Mouse (Mus musculus) heart, adult 2 months (tissue): ENCODE data around the gene Poc1a. TPM values are rescaled to one million over a fixed set of nuclear protein-coding genes. Genes with fewer than 3 reads are reported as not detected.

Source experiments
- DNase-seq, 2 experiments: peaks; one replicate each; pipeline ENCODE4 v3.0.0; 2021
- H3K27ac ChIP-seq: fragments of 200-600 bp; 2 replicates; pipeline ENCODE4 v1.8.1; 2022
- H3K27me3 ChIP-seq: fragments of 200-500 bp; 2 replicates; pipeline ENCODE4 v1.6.1; 2012; ENCODE audit warnings: mild to moderate bottlenecking, low read length, inconsistent platforms, mixed read lengths; ENCODE audit not compliant: control insufficient read depth, insufficient read depth
- H3K36me3 ChIP-seq: fragments of 200-500 bp; 2 replicates; pipeline ENCODE4 v1.6.1; 2012; ENCODE audit warnings: low read length, inconsistent platforms; ENCODE audit not compliant: control insufficient read depth, insufficient read depth
- H3K4me1 ChIP-seq: fragments of 200-500 bp; 2 replicates; pipeline ENCODE4 v1.6.1; 2011; ENCODE audit warnings: low read length; ENCODE audit not compliant: control insufficient read depth, insufficient read depth
- H3K4me3 ChIP-seq: fragments of 200-600 bp; 2 replicates; pipeline ENCODE4 v1.8.1; 2022
- H3K79me2 ChIP-seq: fragments of 200-500 bp; replicated peaks from 2 replicates; pipeline ENCODE4 v1.6.1; 2012; ENCODE audit warnings: mild to moderate bottlenecking, inconsistent platforms, low read length, moderate library complexity, mixed read lengths; ENCODE audit not compliant: control insufficient read depth, insufficient read depth
- H3K9ac ChIP-seq: fragments of 200-500 bp; 2 replicates; pipeline ENCODE4 v1.6.1; 2012; ENCODE audit warnings: low read depth, mild to moderate bottlenecking, control low read depth, inconsistent platforms, low read length, mixed read lengths
- CTCF ChIP-seq: fragments of 200-600 bp; IDR thresholded peaks from 2 replicates; pipeline ENCODE4 v1.8.1; 2022; ENCODE audit warnings: antibody characterized with exemption, mild to moderate bottlenecking, moderate library complexity
- EP300 ChIP-seq: fragments of 200-500 bp; IDR thresholded peaks from 2 replicates; pipeline ENCODE4 v1.6.1; 2011; ENCODE audit warnings: low read depth, low read length, control low read depth; ENCODE audit not compliant: insufficient read depth
- POLR2A ChIP-seq: fragments of 200-500 bp; IDR thresholded peaks from 2 replicates; pipeline ENCODE4 v1.6.1; 2011; ENCODE audit warnings: mild to moderate bottlenecking, low read depth, low read length, control low read depth; ENCODE audit not compliant: insufficient read depth
- WGBS: fragments of 180-500 bp; shearing (Covaris S2); methylation state at CpG from one replicate; pipeline ENCODE4 v1.1.7; 2018; 5-methylcytosine and 5-hydroxymethylcytosine counted together
- intact Hi-C: fragments of 180-260 bp; cut with DNase I; formaldehyde crosslinking; loops from one replicate; pipeline ENCODE4 v1.15.1; 2025
- polyA plus RNA-seq: library from polyadenylated mRNA; depleted of rRNA; stranded (reverse); fragments of >200 nt; gene quantifications from 2 replicates; pipeline ENCODE4 v1.2.3, GENCODE M21; 2012
- total RNA-seq, 2 experiments: library from RNA; stranded (reverse); gene quantifications; 2 replicates each; pipeline ENCODE4 v1.2.3; 2021

Gene Poc1a
- total and polyA plus RNA-seq, 3 experiments: 3.2 to 6.2 (median 4.0) TPM

GRCm38 (mm10) chr9:106273276-106273675, 7.6 kb upstream of the Poc1a start:
- Histone ChIP-seq H3K9ac (no peak overlapping the region), H3K27ac (no peak overlapping the region), H3K79me2 (no peaks in the 10 kb centered on the region), H3K4me1 (no peaks in the 10 kb centered on the region), H3K36me3 (no peaks in the 10 kb centered on the region), H3K27me3 (no peaks in the 10 kb centered on the region), H3K4me3 (no peak overlapping the region)
- TF ChIP-seq CTCF: no peak
- no peak for TF ChIP-seq POLR2A
- no peak for TF ChIP-seq EP300
- intact Hi-C loops: no loop called here
- 91% methylated on average over 12 of the region's 12 CpGs for WGBS
- DNase-seq: no peak

DNA sequence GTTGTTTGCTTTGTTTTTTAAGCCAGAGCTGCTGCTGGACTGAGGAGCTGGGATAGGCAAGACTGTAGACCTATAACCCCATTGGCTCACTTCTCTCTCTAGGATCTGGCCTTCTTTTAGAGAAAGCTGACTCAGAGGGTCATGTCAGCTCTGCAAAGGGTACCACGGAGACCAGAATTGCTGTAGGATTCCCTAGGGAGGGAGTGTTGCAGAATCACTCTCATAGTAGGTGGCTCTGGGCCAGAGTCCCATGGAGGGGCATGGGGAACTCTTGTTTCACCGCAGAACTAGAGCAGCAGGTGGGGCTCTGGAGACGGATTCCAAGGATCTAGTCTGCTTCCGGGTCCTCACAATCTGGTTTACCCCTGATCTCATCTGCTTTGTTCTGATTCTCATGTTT, 7.1 kb upstream of the Poc1a start:
- no peak overlapping the region for H3K9ac ChIP-seq
- H3K4me1 ChIP-seq: no peaks in the 10 kb centered on the region
- H3K79me2 ChIP-seq: no peaks in the 10 kb centered on the region
- intact Hi-C loops: no loop called here
- no peaks in the 10 kb centered on the region for H3K36me3 ChIP-seq
- no peak for TF ChIP-seq CTCF
- no peak for TF ChIP-seq POLR2A
- no peak for TF ChIP-seq EP300
- no peak overlapping the region for H3K4me3 ChIP-seq
- WGBS: 48% methylated on average over 4 of the region's 4 CpGs
- H3K27ac ChIP-seq: no peak overlapping the region
- no peaks in the 10 kb centered on the region for H3K27me3 ChIP-seq
- DNase-seq: no peak

GRCm38 (mm10) chr9:106274652-106275180, 6.1 kb upstream of the Poc1a start:
- no peak for TF ChIP-seq POLR2A
- TF ChIP-seq EP300: no peak
- no peak for TF ChIP-seq CTCF
- DNase-seq: no peak
- Histone ChIP-seq H3K4me1 (no peaks in the 10 kb centered on the region), H3K79me2 (no peaks in the 10 kb centered on the region), H3K9ac (no peak overlapping the region), H3K27me3 (no peaks in the 10 kb centered on the region), H3K4me3 (no peak overlapping the region), H3K27ac (no peak overlapping the region), H3K36me3 (no peaks in the 10 kb centered on the region)
- WGBS: 45% methylated on average over 8 of the region's 8 CpGs
- intact Hi-C loops: loop anchor here (5.0 kb wide), 1 partner anchor 62 kb away; no protein-coding TSS in a partner anchor

GRCm38 (mm10) chr9:106275806-106276205, 5.1 kb upstream of the Poc1a start:
- TF ChIP-seq EP300 (no peak), CTCF (no peak), POLR2A (no peak)
- no peak for DNase-seq
- no peak overlapping the region for H3K27ac ChIP-seq
- 48% methylated on average over 1 of the region's 1 CpGs for WGBS
- no peaks in the 10 kb centered on the region for H3K27me3 ChIP-seq
- no peaks in the 10 kb centered on the region for H3K79me2 ChIP-seq
- H3K4me1 ChIP-seq: peaks cover 2% of the 10 kb centered on the region; the same call in 1 of the 2 replicates
- H3K36me3 ChIP-seq: no peaks in the 10 kb centered on the region
- H3K4me3 ChIP-seq: no peak overlapping the region
- no peak overlapping the region for H3K9ac ChIP-seq
- intact Hi-C loops: loop anchor here (5.0 kb wide), 1 partner anchor 64 kb away; no protein-coding TSS in a partner anchor

DNA sequence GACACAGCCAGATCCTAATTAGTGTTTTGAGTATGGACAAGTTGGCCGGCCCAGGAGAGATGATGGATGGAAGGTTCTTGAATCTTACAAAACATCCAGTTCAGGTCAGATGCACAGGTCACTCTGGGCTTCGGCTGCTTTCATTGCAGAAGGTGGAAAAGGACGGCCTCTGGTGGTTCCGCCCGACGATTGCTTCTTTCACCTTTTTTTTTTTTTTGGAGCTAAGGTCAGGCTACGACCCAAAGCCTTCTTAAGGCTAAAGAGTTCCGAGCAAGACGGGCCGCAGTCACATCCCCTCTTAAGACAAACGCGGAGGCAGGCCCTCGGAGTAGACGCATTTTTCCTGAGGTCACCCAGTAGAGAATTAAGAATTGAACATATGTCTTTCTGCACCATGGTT, 475 bp upstream of the Poc1a start:
- Histone ChIP-seq H3K4me3 (peak overlapping the region; percentile 52), H3K9ac (peak overlapping the region; percentile 77), H3K79me2 (no peaks in the 10 kb centered on the region), H3K27ac (peak overlapping the region; percentile 89), H3K36me3 (no peaks in the 10 kb centered on the region), H3K27me3 (no peaks in the 10 kb centered on the region), H3K4me1 (peaks cover 3% of the 10 kb centered on the region; the same call in 1 of the 2 replicates)
- intact Hi-C loops: loop anchor here (1.0 to 2.0 kb wide), 2 partner anchors 32 to 110 kb away; partner anchors contain the start of genes Alas1 and Wdr82
- peak; percentile 62 to 70 for DNase-seq
- peak; percentile 79 for TF ChIP-seq CTCF
- TF ChIP-seq POLR2A: no peak
- peak; percentile 56; the same call in 1 of the 2 replicates for TF ChIP-seq EP300
- WGBS: under 1% methylated on average over 14 of the region's 14 CpGs

DNA sequence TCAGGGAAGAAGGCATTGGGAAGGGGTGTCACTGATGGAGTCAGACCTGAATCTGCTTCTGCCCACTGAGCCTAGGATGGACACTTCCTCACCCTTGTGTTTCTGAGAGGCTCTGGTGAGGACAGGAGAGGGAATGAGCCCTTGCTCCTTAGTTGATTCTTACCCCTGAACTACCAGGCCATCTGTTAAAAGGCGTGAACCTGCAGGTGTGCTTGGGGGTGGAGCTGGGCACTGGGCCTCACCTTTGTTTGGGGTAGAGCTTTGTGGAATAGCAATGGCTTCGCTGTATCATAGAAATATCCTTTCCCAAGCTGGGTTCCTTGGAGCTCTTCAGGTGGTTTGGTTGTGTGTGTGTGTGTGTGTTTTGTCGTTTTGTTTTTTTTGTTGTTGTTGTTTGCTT, 1.2 kb downstream of the Poc1a start:
- Histone ChIP-seq H3K9ac (no peak overlapping the region), H3K36me3 (no peaks in the 10 kb centered on the region), H3K27ac (no peak overlapping the region), H3K4me3 (no peak overlapping the region), H3K27me3 (no peaks in the 10 kb centered on the region), H3K4me1 (peaks cover 3% of the 10 kb centered on the region; the same call in 1 of the 2 replicates), H3K79me2 (no peaks in the 10 kb centered on the region)
- intact Hi-C loops: no loop called here
- DNase-seq: no peak
- TF ChIP-seq POLR2A (no peak), CTCF (no peak), EP300 (no peak)
- 85% methylated on average over 3 of the region's 3 CpGs for WGBS
